Mouse (Mus musculus): ENCODE results near the gene Tbx4. TPM values are rescaled to one million over a fixed set of nuclear protein-coding genes. Genes with fewer than 3 reads are reported as not detected.

The Tbx4 gene
- total RNA-seq, 2 experiments from 2014 or later, result not detected

DNA sequence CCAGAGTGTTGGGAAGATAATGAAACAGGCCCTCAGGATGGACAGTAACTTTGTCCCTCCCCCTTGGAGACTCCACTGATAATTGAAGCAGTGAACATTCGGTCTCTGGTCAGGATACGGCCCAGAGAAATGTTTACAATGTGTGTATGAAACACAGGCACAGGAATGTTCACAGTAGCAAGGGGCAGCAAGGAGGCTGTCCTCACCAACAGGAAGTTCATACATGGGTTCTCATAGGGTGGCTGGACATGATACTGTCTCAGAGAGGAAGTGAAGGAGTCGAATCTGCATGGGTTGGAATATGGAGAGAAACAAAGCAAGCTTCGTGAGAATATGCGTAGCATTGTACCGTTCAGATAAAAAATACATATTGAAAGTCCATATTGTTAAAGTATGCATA, 74.1 kb downstream of the Tbx4 start:
- no peak for ATAC-seq (ENCODE audit: poor library complexity, severe bottlenecking)

- ATAC-seq (ENCODE audit: poor library complexity, severe bottlenecking), result no peak
Observed at GRCm38 (mm10) chr11:85961498-85961897, 75.3 kb downstream of the Tbx4 start.

Other genes with a start within 250 kb of the Tbx4 start
- gene Tbx2, start 53.9 kb upstream of the Tbx4 start, total RNA-seq (2015), result 0.04 TPM in 1 of 2 replicates, not detected in the other
- gene Tbx2, start 53.9 kb upstream of the Tbx4 start, total RNA-seq (2017), result 0.04 TPM in 1 of 2 replicates, not detected in the other
- gene Gm11444, start 36.1 kb upstream of the Tbx4 start, total RNA-seq (2015), result not detected in 2 replicates
- gene Gm11444, start 36.1 kb upstream of the Tbx4 start, total RNA-seq (2017), result not detected in 2 replicates

Measured in megakaryocyte, adult 5-6 weeks (primary cell).